Mouse (Mus musculus) urinary bladder, postnatal 4 days (tissue): ENCODE measurements around the gene Schip1.

Experiments used
- DNase-seq, 2 experiments: peaks; one replicate each; pipeline ENCODE4 v3.0.0; 2021 to 2022; ENCODE audit warnings: low spot score in 2 of 2

The Schip1 gene

DNA sequence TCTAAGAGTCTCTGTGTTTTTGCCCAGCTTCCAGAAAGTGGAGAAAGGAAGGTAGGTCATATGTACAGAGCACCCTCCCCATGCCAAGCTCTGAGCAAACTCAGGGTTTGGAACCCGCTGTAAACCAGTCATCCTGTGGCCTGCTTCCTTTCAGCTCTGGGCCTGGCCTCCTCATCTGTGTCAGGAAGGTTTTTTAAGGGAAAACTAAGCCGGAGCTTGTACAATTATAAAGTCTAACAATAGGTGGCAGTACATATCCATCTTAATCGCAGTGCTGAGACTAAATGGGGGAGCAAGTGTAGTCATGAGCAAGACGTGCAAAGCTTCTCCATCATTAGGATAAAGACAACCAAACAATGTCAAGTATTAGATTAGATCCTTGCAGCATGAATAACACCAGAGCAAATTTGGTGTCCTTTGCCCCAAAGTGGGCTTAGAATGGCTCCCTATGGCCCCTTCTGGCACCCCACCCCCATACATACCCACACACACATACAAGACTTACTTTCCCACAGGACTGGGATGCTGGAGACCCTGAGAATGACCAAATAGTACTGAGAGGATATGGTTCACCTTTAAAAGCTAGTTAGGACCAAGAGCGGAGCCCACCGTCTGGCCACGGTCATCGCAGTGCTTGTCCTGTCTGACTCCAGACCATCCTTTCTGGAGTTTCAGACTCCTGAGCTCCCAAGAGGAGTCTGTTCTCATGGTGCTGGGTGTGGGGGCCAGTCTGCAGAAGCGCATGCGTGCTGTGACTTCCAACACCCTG lies 550.6 kb downstream of the Schip1 start:
- no peak for DNase-seq

GRCm38 (mm10) chr3:68616363-68616762 lies 551.8 kb downstream of the Schip1 start:
- DNase-seq, result no peak

DNA sequence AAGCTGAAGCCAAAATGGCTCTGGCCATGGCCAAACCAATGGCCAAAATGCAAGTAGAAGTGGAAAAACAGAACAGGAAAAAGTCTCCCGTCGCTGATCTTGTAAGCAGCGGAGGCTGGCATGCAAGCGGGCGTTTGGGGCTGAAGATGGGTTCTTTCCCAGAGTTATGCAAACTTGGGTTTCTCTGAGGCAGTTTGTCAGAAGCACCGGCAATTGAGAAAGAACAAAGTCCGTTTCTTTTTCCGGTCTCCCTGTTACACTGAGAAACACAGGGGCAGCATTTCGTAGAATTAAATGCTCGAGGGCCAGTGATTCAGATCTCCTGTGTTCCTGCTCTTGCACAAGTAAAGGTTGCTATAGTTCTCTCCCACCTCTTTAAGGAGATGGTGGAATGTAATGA lies 553.1 kb downstream of the Schip1 start:
- no peak for DNase-seq

DNA sequence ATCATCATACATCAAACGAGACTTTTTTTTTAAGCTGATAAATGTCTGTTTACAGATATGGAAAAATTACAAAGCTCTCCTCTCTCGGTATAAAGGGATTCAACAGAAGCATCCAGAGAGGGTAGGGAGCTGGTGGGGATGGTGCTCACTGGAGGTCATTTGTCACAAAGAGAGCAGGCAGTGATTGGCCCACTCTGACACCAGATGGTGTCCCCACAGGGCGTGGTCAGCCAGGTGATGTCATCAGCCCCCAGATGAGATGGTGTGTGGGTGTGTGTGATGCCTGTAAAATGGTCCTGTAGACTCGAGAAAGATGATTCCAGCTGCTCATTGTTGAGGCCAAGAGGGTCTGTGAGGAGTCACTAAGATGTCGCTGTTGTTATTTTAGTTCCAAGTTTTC lies 554.5 kb downstream of the Schip1 start:
- no peak for DNase-seq

GRCm38 (mm10) chr3:68621971-68622370 lies 557.4 kb downstream of the Schip1 start:
- no peak for DNase-seq

DNA sequence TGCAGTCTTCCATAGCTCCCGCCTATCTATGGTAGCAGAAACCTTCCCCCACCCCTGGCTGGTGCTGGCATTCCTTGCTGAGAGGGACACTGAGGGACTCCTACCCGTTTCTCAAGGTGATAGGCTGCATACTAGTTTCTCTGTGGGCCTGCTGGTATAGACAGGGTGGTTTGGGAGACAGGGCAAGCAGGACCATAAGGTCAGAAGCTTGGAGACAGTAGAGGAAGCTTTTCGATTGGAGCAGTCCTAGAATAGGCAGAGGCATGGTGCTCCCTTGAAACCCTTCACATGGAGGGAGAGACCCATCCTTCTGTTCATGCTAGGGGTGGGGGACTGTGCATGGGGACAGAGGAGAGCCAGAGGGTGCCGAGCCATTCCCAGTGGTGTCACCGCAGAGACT lies 558.4 kb downstream of the Schip1 start:
- DNase-seq, result no peak

DNA sequence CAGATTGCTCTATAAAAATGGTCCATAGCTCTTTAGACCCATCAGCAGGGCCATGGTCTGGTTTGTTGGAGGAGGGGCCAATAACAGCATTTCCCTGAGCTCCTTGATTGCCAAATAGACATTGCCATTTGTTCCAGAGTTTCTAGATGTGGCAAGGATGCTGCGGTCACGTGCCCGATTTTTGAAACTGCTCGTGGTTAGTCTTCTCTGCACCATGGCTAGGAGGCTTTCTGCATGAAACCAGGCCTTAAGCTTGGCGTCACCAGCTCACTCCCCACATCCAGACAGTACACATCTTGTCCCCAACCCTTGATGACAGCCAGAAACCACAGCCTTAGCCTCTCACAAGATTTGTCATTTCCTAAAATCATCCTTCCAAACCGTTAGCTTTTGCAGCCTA lies 559.9 kb downstream of the Schip1 start:
- DNase-seq, result no peak

- no peak for DNase-seq
Observed at GRCm38 (mm10) chr3:68630261-68630660, 565.7 kb downstream of the Schip1 start.

DNA sequence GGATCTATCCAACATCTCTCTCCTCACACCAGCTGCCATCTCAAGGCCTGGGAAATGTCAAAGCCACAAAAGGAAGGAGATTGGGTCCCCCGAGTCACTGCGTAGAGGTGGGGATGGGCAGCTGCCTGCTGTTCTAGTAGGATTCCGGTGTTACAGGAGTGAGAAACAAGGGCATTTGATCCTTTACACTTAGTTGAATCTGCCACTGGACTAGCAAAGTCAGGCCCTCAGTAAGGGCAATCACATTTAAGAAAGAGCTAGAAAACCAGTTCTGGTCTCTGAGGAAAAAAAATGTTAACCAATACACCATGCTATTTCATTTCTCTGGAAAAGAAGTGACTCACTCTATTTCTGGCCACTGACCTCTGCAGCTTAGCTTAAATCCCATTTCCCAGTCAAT lies 566.2 kb downstream of the Schip1 start:
- DNase-seq, result no peak

DNA sequence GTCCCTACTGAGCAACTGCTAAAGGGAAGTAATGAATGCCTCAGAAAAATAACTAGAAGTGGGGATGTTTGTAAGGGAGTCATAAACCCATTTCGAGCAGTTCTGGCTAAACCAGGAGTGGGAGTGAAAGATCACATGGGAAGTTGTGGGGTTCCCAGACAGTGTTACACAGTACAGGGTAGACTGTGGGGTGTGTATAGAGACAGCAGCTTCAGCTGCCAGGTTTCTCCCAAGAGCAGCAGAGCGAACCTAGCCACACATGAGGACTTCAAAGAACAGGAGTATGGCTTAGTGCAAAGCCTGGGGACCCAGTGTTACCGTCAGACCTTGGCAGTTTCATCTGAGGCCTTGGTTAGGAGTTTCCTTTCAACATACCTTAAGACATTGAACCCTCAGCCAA lies 568.1 kb downstream of the Schip1 start:
- DNase-seq, result no peak

DNA sequence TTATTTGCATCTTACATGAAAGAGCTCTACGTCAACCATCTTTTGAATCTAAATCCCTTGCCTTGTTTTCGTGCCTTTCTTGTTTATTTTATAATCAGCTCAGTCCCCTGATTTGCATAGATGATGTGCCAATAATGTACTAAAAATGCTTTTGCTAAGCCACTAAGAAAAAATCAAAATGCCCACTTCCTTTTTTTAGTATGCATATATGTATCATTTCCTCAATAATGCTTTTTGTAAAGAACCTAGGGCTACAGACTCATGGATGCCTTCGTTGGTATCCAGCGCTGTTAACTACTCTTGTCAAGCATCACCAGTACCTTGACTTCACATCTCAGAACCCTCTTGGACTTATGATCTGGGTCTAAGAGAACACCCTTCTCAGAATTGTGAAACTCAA lies 569.0 kb downstream of the Schip1 start:
- no peak for DNase-seq

DNA sequence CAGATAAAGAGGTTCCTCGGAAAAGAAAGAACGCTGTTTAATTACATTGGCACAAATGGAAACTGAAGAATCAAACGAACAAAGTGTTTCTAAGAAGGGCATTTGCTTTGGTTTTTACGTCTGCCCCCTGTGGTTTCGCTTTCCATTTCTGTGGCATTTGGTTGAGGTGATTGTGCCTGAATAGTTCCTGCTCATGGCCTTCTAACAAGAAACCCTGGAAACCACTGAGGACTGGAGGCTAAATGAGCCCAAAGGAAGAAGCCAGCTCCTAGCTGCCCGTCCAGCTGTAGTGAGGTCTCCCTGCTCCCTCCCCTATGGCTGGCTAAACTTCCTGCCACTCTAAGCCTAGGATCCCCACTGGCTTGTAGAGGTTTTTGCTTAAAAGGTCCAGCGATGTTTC lies 573.4 kb downstream of the Schip1 start:
- DNase-seq, result no peak

GRCm38 (mm10) chr3:68638703-68639102 lies 574.1 kb downstream of the Schip1 start:
- no peak for DNase-seq

GRCm38 (mm10) chr3:68642935-68643334 lies 578.3 kb downstream of the Schip1 start:
- no peak for DNase-seq

GRCm38 (mm10) chr3:68646387-68647130 lies 582.0 kb downstream of the Schip1 start:
- DNase-seq, result no peak

GRCm38 (mm10) chr3:68647282-68647681 lies 582.7 kb downstream of the Schip1 start:
- DNase-seq, result no peak

DNA sequence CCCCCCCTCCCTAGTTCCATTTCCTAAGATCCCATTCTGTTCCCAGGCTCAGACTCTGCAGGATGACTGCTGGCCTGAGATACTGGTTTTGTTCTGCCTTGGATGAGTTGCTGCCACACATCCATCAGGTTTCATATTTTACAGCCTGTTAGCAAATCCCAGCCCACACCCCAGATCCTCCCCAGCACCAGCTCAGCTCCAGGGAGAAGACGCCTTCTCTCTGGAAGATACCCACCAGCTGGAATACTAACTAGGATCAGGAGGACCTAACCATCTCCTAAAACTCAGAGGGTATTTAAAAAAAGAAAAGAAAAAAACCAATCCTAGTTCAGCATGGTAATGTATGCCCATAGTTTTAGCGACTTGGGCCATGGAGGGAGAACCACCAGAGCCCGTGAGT lies 585.6 kb downstream of the Schip1 start:
- DNase-seq, result no peak

DNA sequence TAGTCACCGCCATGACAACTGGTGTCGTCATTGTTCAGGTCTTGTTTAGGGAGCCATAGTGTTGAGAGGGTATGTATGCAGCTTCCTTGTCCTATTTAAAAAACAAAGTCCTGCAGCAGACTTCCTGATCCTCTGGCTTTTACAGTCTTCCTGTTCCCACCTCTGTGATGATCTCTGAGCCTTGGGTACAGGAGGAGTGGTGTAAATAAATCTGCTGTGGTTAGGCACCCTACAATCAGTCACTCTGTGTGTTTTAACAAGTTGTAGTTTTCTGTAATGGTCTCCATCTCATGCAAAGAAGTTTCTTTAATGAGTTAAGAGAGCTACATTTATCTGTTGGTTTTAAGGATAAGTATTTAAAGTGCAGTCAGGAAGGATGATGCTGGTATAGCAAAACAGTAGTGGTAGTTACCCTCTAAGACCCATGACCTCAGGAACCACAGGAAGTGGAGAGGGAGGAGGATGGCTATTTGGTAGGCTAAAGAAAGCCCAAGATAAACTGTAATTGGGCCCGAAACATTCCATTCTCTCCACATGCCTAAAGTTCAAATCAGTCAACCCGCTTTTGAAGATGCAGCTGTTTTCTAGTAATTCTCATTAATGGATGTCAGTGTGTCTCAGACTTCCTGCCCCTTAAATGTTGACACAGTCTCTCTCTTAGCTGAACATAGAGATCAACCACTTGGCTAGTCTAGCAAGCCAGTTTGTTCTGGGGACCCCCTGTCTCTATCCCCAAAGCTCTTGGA lies 592.2 kb downstream of the Schip1 start:
- no peak for DNase-seq

- DNase-seq, result no peak
Observed at GRCm38 (mm10) chr3:68657589-68658245, 593.1 kb downstream of the Schip1 start.

- DNase-seq, result no peak
Observed at GRCm38 (mm10) chr3:68659996-68660395, 595.4 kb downstream of the Schip1 start.

GRCm38 (mm10) chr3:68660538-68660937 lies 595.9 kb downstream of the Schip1 start:
- no peak for DNase-seq

DNA sequence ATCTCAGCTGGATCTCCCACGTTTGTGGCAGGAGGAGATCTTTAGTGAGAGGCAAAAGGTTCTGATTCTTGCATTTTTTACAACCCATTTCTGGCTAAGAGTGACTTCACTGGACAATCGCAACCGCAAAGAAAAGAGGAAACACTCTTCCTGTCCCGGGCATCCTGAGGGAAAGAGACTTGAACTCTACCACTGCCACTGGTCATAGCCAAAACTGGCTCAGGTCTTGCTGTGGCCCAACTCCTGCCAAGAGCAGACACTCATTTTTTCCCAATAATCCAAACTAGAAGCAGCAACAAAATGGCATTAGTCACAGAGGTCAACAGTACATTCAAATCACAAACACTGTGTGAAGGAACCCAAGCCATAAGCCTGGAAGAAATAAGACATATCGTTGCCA lies 597.8 kb downstream of the Schip1 start:
- no peak for DNase-seq
